Mouse (Mus musculus) thymus, postnatal 0 days (tissue): ENCODE data around the gene Drd4. TPM values are rescaled to one million over a fixed set of nuclear protein-coding genes. Genes with fewer than 3 reads are reported as not detected.
"Not testable (repeated sequence)": the region's sequence is repeated elsewhere in the genome, so short reads cannot be mapped to it uniquely, and the experiment has no call there.

Source experiments
- DNase-seq: peaks from one replicate; pipeline ENCODE4 v3.0.0-alpha.2; 2015; ENCODE audit warnings: low spot score
- polyA plus RNA-seq: library from polyadenylated mRNA; unstranded; fragments of >200 nt; fragmentation: Nextera tagmentation; extraction: Ambion mirVana; gene quantifications from 2 replicates; pipeline ENCODE4 v1.2.1, GENCODE M21; 2015

The Drd4 gene
- 0.33 and 0.40 TPM in 2 replicates for polyA plus RNA-seq

DNA sequence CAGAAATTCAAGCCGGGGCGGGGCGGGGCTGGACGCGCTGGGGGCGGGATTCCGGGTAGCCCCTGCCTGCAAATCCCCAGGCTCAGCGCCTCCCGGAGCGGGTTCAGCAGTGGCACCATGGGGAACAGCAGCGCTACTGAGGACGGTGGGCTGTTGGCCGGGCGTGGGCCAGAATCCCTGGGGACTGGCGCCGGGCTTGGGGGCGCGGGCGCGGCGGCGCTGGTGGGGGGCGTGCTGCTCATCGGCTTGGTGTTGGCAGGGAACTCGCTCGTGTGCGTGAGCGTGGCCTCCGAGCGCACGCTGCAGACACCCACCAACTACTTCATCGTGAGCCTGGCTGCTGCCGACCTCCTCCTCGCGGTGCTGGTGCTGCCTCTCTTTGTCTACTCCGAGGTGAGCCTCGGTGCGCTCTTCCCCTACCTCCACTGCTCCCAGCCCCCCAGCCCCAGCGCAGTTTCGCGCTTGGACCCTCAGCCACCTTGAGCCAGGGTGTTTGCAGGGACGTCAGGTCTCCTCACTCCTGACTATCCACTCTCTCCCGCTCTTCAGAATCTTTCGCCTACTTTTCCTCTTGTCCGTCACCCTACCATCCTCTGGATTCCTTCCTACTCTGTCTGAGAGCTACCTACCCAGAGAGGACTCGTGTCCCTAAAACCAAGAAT is at the start of gene Drd4:
Drd4 (plus strand) TSS at position 86 of the 662 bp plus-strand sequence.
- no peak for DNase-seq

DNA sequence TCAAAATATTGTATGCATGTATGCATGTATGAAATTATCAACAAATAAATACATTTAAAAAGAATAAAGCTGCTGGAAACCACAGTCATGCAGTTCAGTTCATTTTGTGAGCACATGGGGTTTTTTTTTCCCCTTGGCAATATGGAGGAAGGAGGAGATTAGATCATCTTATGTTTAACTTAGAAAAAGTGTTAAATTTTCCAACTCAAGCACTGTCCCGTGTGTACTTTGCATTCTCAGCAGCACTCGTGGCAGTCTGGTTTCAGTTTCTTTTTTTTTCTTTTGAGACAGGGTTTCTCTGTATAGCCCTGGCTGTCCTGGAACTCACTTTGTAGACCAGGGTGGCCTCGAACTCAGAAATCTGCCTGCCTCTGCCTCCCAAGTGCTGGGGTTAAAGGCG is 41.3 kb upstream of the Drd4 start:
- DNase-seq = not testable (repeated sequence)

- DNase-seq = no peak
Measured at GRCm38 (mm10) chr7:141256159-141256558, 35.6 kb upstream of the Drd4 start.

GRCm38 (mm10) chr7:141261480-141261879 is 30.3 kb upstream of the Drd4 start:
- no peak for DNase-seq

DNA sequence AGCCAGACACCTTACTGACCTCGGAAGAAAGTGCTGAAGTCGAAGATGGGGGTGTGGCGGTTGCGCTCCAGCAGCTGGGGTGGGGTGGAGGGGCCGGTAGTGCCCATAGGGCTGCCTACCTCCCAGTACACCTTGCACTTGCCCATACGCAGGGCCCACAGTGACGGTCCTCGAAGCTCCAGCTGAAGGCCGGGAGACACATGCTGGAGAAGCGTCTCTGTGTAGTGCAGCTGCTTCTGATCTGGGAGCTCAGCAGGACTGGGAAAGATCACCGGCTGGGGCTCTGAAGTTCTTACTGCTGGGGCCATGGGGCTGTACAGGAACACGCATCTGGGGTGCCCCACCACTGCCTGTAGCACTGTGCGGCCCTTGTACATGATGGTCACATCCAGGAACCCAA is 28.2 kb upstream of the Drd4 start:
- DNase-seq = no peak

- DNase-seq = no peak
Measured at GRCm38 (mm10) chr7:141264041-141264700, 27.6 kb upstream of the Drd4 start.

GRCm38 (mm10) chr7:141264761-141265410 is 26.9 kb upstream of the Drd4 start:
- peak; percentile 74 for DNase-seq

GRCm38 (mm10) chr7:141265411-141265738 is 26.4 kb upstream of the Drd4 start:
- DNase-seq = peak; percentile 25

GRCm38 (mm10) chr7:141265739-141266561 is 25.9 kb upstream of the Drd4 start, which contains the start of gene Irf7:
TSS of gene Irf7 (minus strand) at chr7:141266481.
- DNase-seq = peak; percentile 78

DNA sequence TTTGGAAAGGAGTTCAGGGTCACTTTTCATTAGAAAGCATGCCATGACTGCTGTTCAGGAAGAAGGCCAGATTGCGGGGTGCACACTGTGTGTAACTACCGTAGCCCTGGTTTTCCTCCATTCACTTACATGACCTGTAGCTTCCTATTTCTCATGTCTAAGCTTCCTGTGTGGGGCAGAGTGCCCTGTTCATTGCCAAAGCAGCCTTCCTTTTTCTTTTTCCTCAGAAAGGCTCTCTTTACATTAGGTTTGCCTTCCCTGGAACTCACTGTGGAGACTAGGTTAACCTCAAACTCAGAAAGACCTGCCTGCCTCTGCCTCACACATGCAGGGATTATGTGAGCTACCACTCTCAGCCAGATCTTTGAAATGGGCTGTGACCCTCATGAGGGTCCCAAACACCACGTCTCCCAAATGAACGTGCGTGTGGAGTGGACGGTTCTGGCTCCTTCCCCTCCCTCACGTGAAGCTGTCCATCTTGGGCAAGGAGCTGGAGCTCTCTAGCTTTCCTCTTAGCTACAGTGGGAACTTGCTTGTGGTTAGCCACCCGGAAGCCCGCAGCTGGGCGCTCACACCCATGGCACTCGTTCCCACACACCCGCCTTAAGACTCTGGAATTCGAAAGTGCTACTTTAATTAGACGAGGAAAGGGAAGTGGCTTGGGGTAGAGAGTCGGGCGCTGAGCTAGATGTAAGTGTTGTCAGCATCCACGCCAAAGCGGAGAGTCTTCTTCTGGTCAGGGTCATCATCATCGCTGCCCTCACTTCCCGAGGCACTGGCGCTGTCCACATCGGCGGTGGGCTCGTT is 23.1 kb upstream of the Drd4 start:
- peak; percentile 24 for DNase-seq

DNA sequence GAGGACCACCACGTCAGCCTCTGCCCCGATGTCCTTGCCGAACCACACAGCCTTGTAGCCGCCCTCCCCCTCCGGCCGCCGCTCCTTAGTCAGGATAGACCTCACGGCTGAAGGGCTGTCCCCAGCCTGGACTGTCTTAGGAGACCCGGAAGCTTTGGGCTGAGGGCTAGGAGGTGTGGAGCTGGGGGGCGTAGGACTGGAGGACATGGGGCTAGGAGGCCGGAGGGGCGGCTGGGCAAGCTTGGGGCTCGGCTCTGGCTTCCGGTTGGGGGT is 22.6 kb upstream of the Drd4 start:
- DNase-seq = no peak

DNA sequence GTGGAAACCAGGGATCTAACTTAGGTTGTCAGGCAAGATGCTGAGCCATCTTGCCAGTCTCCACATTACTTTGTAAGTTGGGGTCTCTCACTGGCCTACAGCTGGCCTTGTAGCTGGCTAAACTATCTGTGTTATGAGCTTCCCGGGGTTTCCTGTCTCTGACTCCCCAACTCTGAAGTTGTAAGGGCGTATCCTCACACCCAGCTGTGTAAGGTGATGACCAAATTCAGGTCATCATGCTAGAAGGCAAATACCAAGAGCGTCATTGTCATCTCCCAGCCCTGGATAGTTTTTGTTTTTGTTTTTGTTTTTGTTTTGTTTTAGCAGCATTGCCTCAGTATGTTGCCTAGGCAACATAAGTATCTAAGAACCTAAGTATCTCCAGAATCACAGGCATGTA is 21.2 kb upstream of the Drd4 start:
- no peak for DNase-seq

GRCm38 (mm10) chr7:141275356-141275755 is 16.4 kb upstream of the Drd4 start:
- no peak for DNase-seq

DNA sequence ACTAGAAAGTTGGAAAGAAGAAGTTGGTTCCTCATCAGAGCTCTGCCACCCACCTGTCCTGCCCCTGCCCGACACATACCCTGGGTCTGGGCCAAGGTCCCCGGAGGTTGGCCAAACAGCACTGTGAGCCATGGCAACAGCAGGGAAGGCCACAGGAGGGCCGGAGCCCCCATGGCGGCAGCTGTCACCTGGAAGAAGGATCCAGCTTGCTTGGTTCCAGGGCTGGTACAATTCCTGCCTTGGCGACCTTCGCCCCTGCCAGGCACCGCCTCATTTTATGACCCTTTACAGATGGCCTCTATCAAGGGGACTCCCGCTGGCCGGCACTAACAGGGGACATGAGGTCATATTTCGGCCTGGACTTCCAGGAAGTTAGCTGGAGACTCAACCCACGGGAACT is 15.3 kb upstream of the Drd4 start, which contains the start of gene Cdhr5:
Cdhr5 (minus strand) TSS at position 241 of the 400 bp plus-strand sequence.
- no peak for DNase-seq

DNA sequence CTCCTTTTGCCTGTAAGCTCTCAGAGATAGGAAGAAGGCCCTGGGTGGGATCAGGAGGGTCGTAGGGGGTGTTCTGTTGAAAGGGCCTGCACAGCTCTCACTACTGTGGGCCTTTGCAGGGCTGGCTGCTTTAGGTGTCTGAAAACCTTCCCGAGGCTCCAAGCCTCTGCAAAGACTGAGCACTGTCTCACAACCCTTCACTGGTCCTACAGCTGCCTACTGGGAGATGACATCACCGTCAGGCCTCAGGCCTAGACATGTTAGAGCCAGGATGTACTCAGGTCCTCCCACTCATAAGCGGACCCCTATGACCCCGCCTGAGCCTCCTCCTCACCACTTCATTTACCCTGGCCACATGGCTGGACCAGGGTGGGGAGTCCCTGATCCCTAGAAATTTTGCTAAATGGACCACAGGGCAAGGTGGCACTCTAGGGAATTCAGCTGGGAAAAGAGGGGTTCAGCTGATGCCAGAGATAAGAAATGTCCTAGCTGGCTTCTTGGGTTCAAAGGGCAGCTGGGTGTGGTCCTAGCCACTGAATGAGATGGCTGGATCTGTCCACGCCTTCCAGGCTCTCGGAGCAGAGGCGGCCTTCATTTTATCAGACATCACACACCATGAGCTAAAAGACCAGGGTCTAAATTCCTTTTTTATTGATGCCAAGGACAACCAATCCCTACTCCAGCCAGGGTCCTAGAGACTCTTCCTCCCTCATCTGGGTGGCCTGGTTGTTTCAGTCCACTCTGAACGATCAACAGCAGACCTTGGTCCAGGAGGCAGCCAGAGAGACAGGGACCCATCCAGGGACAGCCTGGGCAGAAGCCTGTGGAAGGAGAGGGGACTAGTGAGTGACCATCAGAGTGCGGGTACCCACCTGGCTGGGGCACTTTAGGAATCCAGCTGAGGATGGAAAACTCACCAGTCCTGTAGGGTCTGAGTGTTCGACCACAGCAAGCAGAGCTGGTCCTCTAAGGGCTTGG is 13.8 kb upstream of the Drd4 start:
- DNase-seq = no peak

DNA sequence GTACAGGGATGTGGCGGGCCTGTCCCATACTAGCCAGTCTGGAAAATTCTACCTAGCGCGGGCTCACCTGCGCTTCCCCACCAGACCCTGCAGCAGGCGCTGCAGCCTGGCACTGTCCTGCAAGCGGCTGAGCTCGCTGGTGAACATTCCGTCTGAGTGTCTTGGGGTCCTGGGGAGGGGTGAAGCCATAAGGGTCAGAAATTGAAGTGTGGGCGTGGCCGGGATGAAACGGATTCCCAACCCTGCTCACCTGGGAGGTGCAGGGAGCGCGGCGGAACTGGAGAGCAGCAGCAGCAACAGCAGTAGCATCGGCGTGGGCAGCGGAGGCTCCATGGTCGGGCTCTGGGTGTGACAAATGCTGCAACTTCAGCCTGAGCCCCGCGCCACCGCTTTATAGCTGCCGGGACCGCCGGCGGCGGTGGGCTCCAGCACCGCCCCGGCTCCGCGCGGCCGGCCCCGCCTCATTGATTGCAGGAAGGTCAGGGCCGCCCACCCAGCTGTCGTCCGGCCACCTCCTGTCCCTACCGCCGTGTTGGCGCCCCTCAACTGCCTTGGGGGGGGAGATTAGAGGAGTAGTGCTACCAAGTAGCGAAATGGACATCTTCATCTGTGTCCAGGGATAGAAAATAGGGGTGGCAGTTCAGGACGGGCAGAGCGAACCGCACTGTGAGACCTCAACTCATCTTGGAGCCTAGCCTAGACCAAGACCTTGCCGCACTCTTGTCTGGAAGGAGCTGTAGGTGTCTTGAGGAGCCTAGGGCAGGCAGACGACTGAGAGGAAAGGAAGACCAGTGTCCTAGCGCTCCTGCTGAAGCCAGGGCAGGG is 12.8 kb upstream of the Drd4 start, which contains the start of gene Sct:
Sct (minus strand) TSS at position 368 of the 825 bp plus-strand sequence.
- no peak for DNase-seq

- no peak for DNase-seq
Measured at GRCm38 (mm10) chr7:141281442-141281841, 10.4 kb upstream of the Drd4 start.

- DNase-seq = no peak
Measured at GRCm38 (mm10) chr7:141282756-141283155, 9.1 kb upstream of the Drd4 start.

DNA sequence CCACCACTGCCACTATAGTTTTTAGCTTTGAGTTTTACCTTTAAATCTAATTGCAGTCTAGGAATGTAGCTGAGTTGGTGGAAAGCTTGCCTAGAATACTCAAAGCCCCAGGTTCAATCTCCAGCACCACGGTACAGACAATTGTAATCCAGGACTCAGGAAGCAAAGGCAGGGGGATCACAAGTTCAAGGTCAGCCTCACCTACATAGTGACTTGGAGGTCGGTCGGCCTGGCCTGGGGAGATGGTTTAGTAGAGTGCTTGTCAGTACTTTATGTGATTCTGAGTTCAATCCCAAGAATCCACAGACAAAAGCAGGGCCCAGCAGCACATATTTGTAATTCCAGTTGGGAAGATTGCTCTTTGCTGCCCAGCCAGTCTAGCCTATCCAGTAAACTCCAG is 3.8 kb upstream of the Drd4 start:
- no peak for DNase-seq
